Mouse (Mus musculus) kidney, postnatal 0 days (tissue): ENCODE data around the gene S1pr2. TPM values are rescaled to one million over a fixed set of nuclear protein-coding genes. Genes with fewer than 3 reads are reported as not detected.

ENCODE experiments used
- ATAC-seq: fragments of 200-750 bp; cut with Nextera tagmentation; replicated peaks from 2 replicates; pipeline ENCODE4 v1.8.0; 2017; ENCODE audit warnings: low read depth, moderate number of reproducible peaks, moderate TSS enrichment, moderate library complexity; ENCODE audit not compliant: low FRiP score
- DNase-seq: peaks from one replicate; pipeline ENCODE4 v3.0.0-alpha.2; 2016; ENCODE audit warnings: low spot score
- H3K27ac ChIP-seq: fragments of 300-500 bp; sonication (generic); 2 replicates; pipeline ENCODE4 v1.5.1; 2014; ENCODE audit warnings: mild to moderate bottlenecking
- H3K27me3 ChIP-seq: fragments of 300-500 bp; sonication (generic); 2 replicates; pipeline ENCODE4 v1.6.1; 2014; ENCODE audit warnings: low read length, mixed read lengths; ENCODE audit not compliant: insufficient read depth
- H3K36me3 ChIP-seq: fragments of 300-500 bp; sonication (generic); 2 replicates; pipeline ENCODE4 v1.6.1; 2014; ENCODE audit warnings: low read length, mixed read lengths; ENCODE audit not compliant: insufficient read depth
- H3K4me1 ChIP-seq: fragments of 300-500 bp; sonication (generic); replicated peaks from 2 replicates; pipeline ENCODE4 v1.6.1; 2014; ENCODE audit warnings: antibody characterized with exemption, low read length, mixed read lengths; ENCODE audit not compliant: insufficient read depth
- H3K4me2 ChIP-seq: fragments of 300-500 bp; sonication (generic); 2 replicates; pipeline ENCODE4 v1.6.1; 2014; ENCODE audit warnings: mild to moderate bottlenecking, low read length, moderate library complexity, mixed read lengths
- H3K4me3 ChIP-seq: fragments of 300-500 bp; sonication (generic); replicated peaks from 2 replicates; pipeline ENCODE4 v1.5.1; 2014; ENCODE audit warnings: low read depth, low read length
- H3K9ac ChIP-seq: fragments of 300-500 bp; sonication (generic); 2 replicates; pipeline ENCODE4 v1.6.1; 2014; ENCODE audit warnings: low read depth, low read length
- H3K9me3 ChIP-seq: fragments of 300-500 bp; sonication (generic); replicated peaks from 2 replicates; pipeline ENCODE4 v1.6.1; 2016; ENCODE audit warnings: low read length, inconsistent platforms, mixed read lengths
- CTCF ChIP-seq: IDR thresholded peaks from 2 replicates; pipeline ENCODE4 v1.5.1; 2016; ENCODE audit warnings: antibody characterized with exemption, low read depth, mild to moderate bottlenecking, moderate library complexity
- WGBS: fragments of 180-500 bp; shearing (Covaris S2); extraction: QIAGEN DNeasy Blood & Tissue Kit; methylation state at CpG from one replicate; pipeline ENCODE4 v1.1.7; 2014; 5-methylcytosine and 5-hydroxymethylcytosine counted together
- polyA plus RNA-seq: library from polyadenylated mRNA; unstranded; fragments of >200 nt; fragmentation: Nextera tagmentation; extraction: Ambion mirVana; gene quantifications from 2 replicates; pipeline ENCODE4 v1.2.1, GENCODE M21; 2015

The S1pr2 gene
- polyA plus RNA-seq, 1 experiment from 2014 or later = 23.3 TPM

DNA sequence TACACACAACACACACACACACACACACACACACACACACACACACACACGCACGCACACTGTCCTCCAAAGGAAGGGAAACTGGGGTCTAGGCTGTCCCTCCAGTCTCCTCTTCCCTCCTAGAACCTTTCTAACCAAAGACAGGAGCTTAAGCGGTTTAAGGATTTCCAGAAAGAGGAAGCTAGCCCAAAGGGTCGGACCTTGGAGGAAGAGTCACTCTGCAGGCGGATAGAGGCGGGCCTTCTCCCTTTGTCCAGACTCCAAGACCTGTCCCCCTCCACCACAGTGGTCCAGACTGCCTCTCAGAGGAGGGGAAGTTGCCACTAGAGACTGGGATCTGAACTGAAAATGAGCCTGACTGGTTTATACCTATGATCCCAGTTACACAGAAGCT is 2.9 kb downstream of the S1pr2 start:
- peak overlapping the region; percentile 85 for H3K4me2 ChIP-seq
- DNase-seq (peak; percentile 76), ATAC-seq (no peak)
- H3K9ac ChIP-seq = peak overlapping the region; percentile 24; the same call in 1 of the 2 replicates
- WGBS = 46% methylated on average over 6 of the region's 6 CpGs
- H3K27me3 ChIP-seq = no peaks in the 10 kb centered on the region
- H3K27ac ChIP-seq = peak overlapping the region; percentile 92
- peaks cover 32% of the 10 kb centered on the region for H3K4me1 ChIP-seq
- TF ChIP-seq CTCF = no peak
- H3K36me3 ChIP-seq = peaks cover 3% of the 10 kb centered on the region; the same call in 1 of the 2 replicates
- H3K4me3 ChIP-seq = peak overlapping the region; percentile 21; the same call in 1 of the 2 replicates
- no peaks in the 10 kb centered on the region for H3K9me3 ChIP-seq

DNA sequence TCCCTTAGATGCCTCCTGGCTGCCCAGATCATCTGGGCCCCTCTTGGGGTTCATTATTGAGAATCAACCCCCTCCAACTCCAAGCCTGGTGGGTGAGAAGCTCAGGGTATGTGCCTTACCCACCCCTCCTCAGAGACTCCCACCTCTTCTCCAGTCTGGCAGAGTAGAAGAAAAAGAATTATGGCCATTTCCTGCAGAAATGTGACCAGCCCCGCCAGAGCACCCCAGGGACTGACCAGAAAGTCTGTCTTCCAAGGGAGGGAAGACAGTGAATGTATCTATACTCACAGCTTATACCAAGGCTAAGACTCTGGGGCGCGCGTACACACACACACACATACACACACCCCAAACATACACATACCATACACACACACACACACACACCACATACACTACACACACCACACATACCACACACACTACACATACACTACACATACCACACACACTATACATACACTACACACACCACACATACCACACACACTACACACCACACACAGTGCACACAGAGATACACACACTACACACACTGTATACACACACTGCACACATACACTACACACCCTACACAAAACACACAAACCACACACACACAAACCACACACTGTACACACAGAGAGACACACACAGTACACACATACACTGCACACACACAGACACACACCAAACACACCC is 3.4 kb downstream of the S1pr2 start:
- DNase-seq = peak; percentile 75
- Histone ChIP-seq H3K36me3 (peaks cover 6% of the 10 kb centered on the region; the same call in 1 of the 2 replicates), H3K27me3 (no peaks in the 10 kb centered on the region), H3K9me3 (no peaks in the 10 kb centered on the region), H3K4me2 (peak overlapping the region; percentile 85), H3K27ac (peak overlapping the region; percentile 92), H3K4me1 (peaks cover 32% of the 10 kb centered on the region), H3K9ac (peak overlapping the region; percentile 47), H3K4me3 (peak overlapping the region; percentile 21; the same call in 1 of the 2 replicates)
- ATAC-seq = 0 out of 2 replicates have a peak, but pooled peaks have one; percentile 3
- 60% methylated on average over 4 of the region's 4 CpGs for WGBS
- TF ChIP-seq CTCF = no peak

DNA sequence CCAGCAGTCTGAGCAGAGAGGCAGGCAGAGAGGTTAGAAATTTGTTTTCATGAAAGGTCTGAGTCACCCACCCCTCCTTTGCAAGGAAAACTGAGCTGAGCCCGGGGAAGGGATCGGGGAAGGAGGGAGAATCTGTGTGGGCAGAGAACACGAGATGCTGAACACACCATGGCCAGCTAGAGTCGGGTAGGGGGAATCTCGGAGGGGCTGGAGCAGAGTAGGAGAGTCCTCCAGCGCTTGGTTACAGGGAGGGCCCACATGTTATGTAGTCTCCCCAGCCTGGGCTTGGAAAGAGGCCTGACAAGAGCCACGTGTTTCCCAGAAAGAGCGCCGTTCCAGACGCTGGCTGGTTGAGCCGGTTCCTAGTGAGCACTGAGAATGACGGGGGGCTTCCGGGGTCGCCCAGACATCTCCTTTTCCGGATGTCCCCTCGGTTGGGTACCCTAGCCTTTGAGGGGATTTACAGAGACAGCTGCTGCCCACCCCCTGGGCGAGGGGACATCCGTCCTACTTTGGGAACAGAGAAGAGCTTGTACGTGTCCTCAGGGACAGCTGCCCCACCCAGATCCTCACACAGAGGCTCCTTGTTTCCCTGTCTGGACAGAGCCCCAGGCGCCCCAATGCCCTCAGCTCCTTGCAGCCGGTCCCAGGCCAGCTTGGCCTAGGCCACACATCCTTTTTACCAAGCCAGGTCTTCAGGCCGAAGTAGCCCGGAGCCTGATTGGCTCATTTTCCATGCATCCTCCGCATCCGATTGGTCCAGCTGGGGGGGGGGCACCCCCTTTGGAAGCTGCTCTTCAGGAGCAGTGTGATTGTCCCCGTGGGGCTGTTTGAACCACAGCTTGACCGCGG is 4.2 kb downstream of the S1pr2 start:
- H3K9ac ChIP-seq = peak overlapping the region; percentile 47
- ATAC-seq (peak; percentile 30), DNase-seq (peak; percentile 81)
- H3K27me3 ChIP-seq = no peaks in the 10 kb centered on the region
- peaks cover 14% of the 10 kb centered on the region for H3K36me3 ChIP-seq
- WGBS = 17% methylated on average over 28 of the region's 28 CpGs
- H3K9me3 ChIP-seq = no peaks in the 10 kb centered on the region
- peak overlapping the region; percentile 85 for H3K4me2 ChIP-seq
- H3K4me3 ChIP-seq = 0 out of 2 replicates have a peak overlapping the region, but pooled peaks have one; percentile 1
- H3K27ac ChIP-seq = peak overlapping the region; percentile 92
- no peak for TF ChIP-seq CTCF
- peaks cover 32% of the 10 kb centered on the region for H3K4me1 ChIP-seq

DNA sequence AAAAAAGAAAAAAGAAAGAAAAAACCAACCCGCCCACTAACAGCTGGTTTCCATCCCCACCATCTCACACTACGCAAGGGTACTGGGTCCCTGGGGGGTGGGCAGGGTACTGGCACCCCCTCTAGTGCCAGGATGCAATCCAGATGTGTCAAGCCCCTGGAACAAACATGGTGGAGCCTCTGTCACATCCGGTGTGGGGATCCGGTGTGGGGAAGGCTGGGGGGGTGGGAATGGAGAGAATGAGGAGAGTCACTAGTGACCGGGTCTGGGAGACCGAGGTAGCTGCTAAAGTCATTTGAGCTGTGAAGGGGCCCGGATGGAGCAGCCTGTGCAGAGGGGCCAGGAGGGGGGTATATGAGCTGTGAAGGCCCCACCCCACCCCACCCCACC is 4.8 kb downstream of the S1pr2 start:
- H3K36me3 ChIP-seq = peaks cover 20% of the 10 kb centered on the region

DNA sequence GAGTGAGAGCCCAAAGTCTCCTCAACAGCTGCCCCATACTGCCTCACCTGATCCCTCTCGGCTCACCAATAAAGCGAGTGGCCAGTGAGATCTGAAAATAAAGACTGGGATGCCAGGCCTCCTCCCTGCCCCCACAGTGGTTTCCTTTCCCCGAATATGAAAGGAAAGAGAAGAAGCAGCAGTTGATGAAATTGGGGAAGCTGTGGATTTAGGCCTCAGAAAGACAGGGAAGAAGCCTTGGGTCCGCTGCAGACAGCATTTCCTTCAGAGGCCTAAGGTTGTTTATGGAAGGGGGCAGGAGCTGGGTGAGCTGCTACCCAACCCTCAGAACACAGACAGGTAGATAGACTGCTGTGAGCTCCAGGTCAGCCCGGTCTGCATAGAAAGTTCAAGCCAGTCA is 9.8 kb downstream of the S1pr2 start:
- Histone ChIP-seq H3K4me3 (no peak overlapping the region), H3K4me1 (peaks cover 7% of the 10 kb centered on the region), H3K4me2 (no peak overlapping the region), H3K9me3 (no peaks in the 10 kb centered on the region), H3K27me3 (no peaks in the 10 kb centered on the region), H3K9ac (no peak overlapping the region), H3K27ac (no peak overlapping the region), H3K36me3 (peaks cover 26% of the 10 kb centered on the region)
- 78% methylated on average over 5 of the region's 5 CpGs for WGBS
- ATAC-seq = no peak
- no peak for TF ChIP-seq CTCF
- DNase-seq = no peak

More for the DNA sequence above, 4.8 kb downstream of the S1pr2 start:
- Histone ChIP-seq H3K9ac (peak overlapping the region; percentile 47; the same call in 1 of the 2 replicates), H3K27ac (peak overlapping the region; percentile 92), H3K27me3 (no peaks in the 10 kb centered on the region), H3K4me3 (no peak overlapping the region), H3K4me2 (peak overlapping the region; percentile 85; the same call in 1 of the 2 replicates), H3K4me1 (peaks cover 32% of the 10 kb centered on the region), H3K9me3 (no peaks in the 10 kb centered on the region)
- TF ChIP-seq CTCF = no peak
- 22% methylated on average over 7 of the region's 7 CpGs for WGBS
- ATAC-seq = peak; percentile 48
- no peak for DNase-seq

DNA sequence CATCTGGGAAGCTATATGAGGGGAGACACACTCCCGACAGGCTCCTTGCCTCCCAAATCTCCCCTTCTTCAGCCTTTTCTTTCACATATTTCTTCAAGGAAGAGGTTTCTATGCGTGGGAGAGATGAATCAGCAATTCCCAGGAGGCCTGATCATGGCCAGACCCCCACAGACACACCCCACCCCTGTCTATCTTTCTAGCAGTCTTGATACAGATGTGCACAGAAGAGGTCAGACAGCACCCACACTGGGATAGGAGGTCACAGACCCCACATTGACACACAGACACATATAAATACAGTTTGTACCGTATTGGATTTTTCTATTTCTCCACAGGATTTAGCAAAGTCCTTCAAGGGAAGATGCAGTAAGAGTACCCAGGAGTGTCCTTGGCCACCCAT is 10.6 kb downstream of the S1pr2 start:
- peaks cover 26% of the 10 kb centered on the region for H3K36me3 ChIP-seq
- WGBS = 76% methylated on average over 3 of the region's 3 CpGs
- no peak overlapping the region for H3K4me3 ChIP-seq
- no peak overlapping the region for H3K4me2 ChIP-seq
- no peaks in the 10 kb centered on the region for H3K27me3 ChIP-seq
- no peak for TF ChIP-seq CTCF
- H3K9me3 ChIP-seq = no peaks in the 10 kb centered on the region
- no peak overlapping the region for H3K9ac ChIP-seq
- DNase-seq = no peak
- H3K4me1 ChIP-seq = no peaks in the 10 kb centered on the region
- no peak for ATAC-seq
- H3K27ac ChIP-seq = no peak overlapping the region
